Mouse (Mus musculus) olfactory bulb, adult 2 months (tissue): ENCODE results near the gene Glis3.

Source experiments
- CTCF ChIP-seq: fragments of 200-500 bp; IDR thresholded peaks from 2 replicates; pipeline ENCODE4 v1.5.1; 2012; ENCODE audit warnings: low read depth, mild to moderate bottlenecking, low read length, moderate library complexity; ENCODE audit not compliant: insufficient read depth
- POLR2A ChIP-seq: fragments of 200-500 bp; IDR thresholded peaks from 2 replicates; pipeline ENCODE4 v1.6.1; 2012; ENCODE audit warnings: mild to moderate bottlenecking, low read depth, low read length, moderate library complexity; ENCODE audit not compliant: insufficient read depth

DNA sequence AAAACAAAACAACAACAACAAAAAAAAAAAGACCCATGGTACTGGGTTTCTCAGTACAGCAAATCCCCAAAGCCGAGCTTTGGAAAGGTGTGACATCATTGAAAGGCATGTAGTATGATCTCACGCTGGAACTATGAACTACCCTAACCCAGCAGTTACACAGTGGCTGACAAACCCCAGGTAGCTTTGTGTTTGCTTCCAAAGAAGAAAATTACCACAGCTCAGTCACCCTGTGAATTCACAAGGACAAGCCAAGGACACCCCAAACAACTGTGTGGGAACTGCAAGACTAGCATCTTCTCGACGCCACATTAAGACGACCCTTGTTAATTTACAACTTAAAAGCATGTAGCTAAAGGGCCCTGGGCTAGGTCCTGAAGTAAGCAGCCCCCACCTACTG lies 30.4 kb downstream of the Glis3 start:
- TF ChIP-seq POLR2A = no peak
- no peak for TF ChIP-seq CTCF
